Mouse (Mus musculus): ENCODE measurements at regions not wholly inside any gene's neighbourhood (a gene's known extent, or its start where the extent isn't known, plus 50 kb on each side); places are given as distances from the start of the nearest gene placed in this dataset.

DNA sequence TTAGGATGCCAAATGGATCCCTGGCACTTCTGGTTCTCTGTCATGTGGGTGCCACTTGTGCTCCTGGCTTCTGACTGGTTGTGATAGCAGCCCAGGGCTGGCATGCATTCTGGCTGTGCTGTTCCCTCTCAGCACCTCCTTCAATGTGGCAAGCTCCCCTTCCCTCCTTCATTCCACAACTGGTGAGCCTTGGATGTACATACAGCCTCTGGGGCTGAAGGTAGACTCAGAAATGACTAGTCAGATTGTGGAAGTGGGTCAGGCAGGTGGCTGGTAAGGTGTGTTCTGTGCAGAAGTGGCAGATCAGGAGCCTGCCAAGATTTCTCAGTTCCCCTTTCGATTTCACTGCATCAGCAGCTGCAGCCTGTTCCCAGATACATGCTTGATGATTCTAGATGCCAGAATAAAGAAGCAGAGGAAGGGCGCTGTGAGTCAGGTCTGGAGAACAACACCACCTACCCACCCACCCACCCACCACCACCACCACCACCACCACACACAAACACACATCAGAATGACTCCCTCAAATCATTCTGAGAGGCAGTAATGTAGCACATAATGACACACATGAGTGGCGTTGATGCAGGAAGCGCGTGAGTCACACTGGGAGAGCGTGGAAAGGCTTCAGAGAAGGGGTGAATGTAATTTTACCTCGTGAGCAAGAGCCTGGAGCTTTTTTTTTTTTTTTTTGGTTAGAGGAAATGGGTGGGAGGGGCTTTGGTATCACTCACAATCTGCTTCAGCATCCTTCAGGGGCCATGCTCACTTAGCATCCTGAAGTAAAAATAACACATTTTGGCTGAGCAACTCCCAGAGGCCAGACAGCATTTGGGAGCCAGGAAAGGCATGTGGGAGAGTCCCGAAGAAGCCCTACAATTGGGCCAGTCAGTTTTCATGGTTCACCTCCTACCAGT is 104.6 kb upstream of the Eci2 start:
- peak overlapping the region; percentile 92 for H3K27ac ChIP-seq (ENCODE audit: control insufficient read depth, insufficient read depth, low read length)
- H3K36me3 ChIP-seq (ENCODE audit: control insufficient read depth, insufficient read depth, low read length), result no peaks in the 10 kb centered on the region
- H3K4me3 ChIP-seq (ENCODE audit: control insufficient read depth, insufficient read depth, low read length), result no peak overlapping the region
- DNase-seq, result peak; percentile 37
- TF ChIP-seq CTCF (IDR thresholded peaks at IDR 0.05; ENCODE audit: borderline replicate concordance, control insufficient read depth, extremely low read depth, insufficient read depth, low read length, poor library complexity) (no peak), POLR2A (IDR thresholded peaks at IDR 0.05; ENCODE audit: control insufficient read depth, extremely low read depth, insufficient read depth, low read length, poor library complexity) (no peak)
- H3K4me1 ChIP-seq (replicated peaks; ENCODE audit: control insufficient read depth, insufficient read depth, low read length), result peaks cover 23% of the 10 kb centered on the region
- H3K27me3 ChIP-seq (ENCODE audit: control insufficient read depth, insufficient read depth, low read length), result no peaks in the 10 kb centered on the region
- WGBS, result 10% methylated on average over 8 of the region's 8 CpGs

DNA sequence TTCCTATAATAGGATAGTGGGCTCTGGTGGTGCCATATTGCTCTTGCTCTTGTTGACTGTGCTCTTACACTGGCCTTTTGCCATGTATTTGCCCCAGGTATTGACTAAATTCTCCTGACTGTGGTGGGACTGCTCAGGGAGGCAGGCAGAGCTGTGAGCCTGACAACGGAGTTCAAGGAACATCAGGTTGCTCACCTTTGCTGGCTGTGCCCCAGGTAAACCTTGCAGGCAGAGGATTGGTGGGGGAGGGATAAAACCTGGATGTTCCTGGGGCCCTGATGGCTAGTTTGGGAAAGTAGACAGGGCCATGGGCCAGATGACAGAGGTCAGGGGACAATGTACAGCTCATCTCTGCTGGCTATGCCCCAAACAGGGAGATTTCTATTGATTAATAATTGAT is 124.7 kb upstream of the Eci2 start:
- Histone ChIP-seq H3K27ac (ENCODE audit: control insufficient read depth, insufficient read depth, low read length) (no peak overlapping the region), H3K27me3 (ENCODE audit: control insufficient read depth, insufficient read depth, low read length) (no peaks in the 10 kb centered on the region), H3K4me1 (replicated peaks; ENCODE audit: control insufficient read depth, insufficient read depth, low read length) (peaks cover 6% of the 10 kb centered on the region), H3K4me3 (ENCODE audit: control insufficient read depth, insufficient read depth, low read length) (no peak overlapping the region), H3K36me3 (ENCODE audit: control insufficient read depth, insufficient read depth, low read length) (no peaks in the 10 kb centered on the region)
- TF ChIP-seq CTCF (IDR thresholded peaks at IDR 0.05; ENCODE audit: borderline replicate concordance, control insufficient read depth, extremely low read depth, insufficient read depth, low read length, poor library complexity) (no peak), POLR2A (IDR thresholded peaks at IDR 0.05; ENCODE audit: control insufficient read depth, extremely low read depth, insufficient read depth, low read length, poor library complexity) (no peak)
- WGBS, result 94% methylated on average over 1 of the region's 1 CpGs
- no peak for DNase-seq

DNA sequence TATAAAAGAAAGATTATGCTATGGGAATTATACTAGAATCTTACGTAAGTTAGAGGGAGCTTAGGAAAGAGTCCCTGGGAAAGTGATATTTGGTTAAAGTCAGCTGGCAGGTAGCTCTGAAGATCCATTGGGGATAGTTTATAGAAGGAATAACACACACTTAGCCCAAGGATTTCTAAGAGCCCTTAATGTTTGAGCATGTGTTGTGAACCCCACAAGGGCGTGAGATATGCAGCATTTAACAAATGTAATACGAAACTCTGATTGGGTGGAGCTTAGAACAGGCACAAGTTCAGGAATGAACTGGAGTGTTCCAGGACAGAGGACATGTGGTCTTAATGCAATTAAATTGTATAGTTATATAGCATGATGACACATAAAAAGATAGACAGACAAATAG is 132.6 kb upstream of the Eci2 start:
- no peak for TF ChIP-seq POLR2A (IDR thresholded peaks at IDR 0.05; ENCODE audit: control insufficient read depth, extremely low read depth, insufficient read depth, low read length, poor library complexity)
- WGBS, result 96% methylated on average over 3 of the region's 3 CpGs
- DNase-seq, result no peak

DNA sequence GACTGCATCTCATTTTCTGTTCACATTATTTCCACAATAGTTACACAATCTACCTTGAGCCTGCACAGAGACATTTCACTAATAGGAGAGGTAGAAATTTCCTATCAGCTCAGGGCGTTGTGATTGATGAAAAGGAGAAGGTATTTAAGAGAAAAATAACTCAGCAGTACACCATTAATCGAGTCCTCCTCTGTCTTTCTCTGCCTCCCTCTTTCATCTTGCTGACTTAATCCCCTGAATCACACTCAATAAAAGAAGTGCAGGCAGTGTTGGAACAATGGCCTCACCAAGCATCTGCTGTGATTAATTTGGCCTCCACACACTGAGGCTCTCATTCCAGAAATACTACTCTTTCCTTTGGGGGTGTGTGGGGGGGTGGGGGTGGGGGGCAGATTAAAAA is 133.9 kb upstream of the Eci2 start:
- Histone ChIP-seq H3K27ac (ENCODE audit: control insufficient read depth, insufficient read depth, low read length) (no peak overlapping the region), H3K36me3 (ENCODE audit: control insufficient read depth, insufficient read depth, low read length) (no peaks in the 10 kb centered on the region), H3K4me3 (ENCODE audit: control insufficient read depth, insufficient read depth, low read length) (no peak overlapping the region), H3K27me3 (ENCODE audit: control insufficient read depth, insufficient read depth, low read length) (no peaks in the 10 kb centered on the region; the same call in 1 of the 2 replicates), H3K4me1 (replicated peaks; ENCODE audit: control insufficient read depth, insufficient read depth, low read length) (no peaks in the 10 kb centered on the region)
- 80% methylated on average over 2 of the region's 2 CpGs for WGBS
- TF ChIP-seq CTCF (IDR thresholded peaks at IDR 0.05; ENCODE audit: borderline replicate concordance, control insufficient read depth, extremely low read depth, insufficient read depth, low read length, poor library complexity) (no peak), POLR2A (IDR thresholded peaks at IDR 0.05; ENCODE audit: control insufficient read depth, extremely low read depth, insufficient read depth, low read length, poor library complexity) (no peak)
- DNase-seq, result no peak

More for the DNA sequence above, 132.6 kb upstream of the Eci2 start:
- Histone ChIP-seq H3K36me3 (ENCODE audit: control insufficient read depth, insufficient read depth, low read length) (no peaks in the 10 kb centered on the region), H3K27ac (ENCODE audit: control insufficient read depth, insufficient read depth, low read length) (no peak overlapping the region), H3K27me3 (ENCODE audit: control insufficient read depth, insufficient read depth, low read length) (no peaks in the 10 kb centered on the region), H3K4me3 (ENCODE audit: control insufficient read depth, insufficient read depth, low read length) (no peak overlapping the region), H3K4me1 (replicated peaks; ENCODE audit: control insufficient read depth, insufficient read depth, low read length) (peaks cover 4% of the 10 kb centered on the region)

DNA sequence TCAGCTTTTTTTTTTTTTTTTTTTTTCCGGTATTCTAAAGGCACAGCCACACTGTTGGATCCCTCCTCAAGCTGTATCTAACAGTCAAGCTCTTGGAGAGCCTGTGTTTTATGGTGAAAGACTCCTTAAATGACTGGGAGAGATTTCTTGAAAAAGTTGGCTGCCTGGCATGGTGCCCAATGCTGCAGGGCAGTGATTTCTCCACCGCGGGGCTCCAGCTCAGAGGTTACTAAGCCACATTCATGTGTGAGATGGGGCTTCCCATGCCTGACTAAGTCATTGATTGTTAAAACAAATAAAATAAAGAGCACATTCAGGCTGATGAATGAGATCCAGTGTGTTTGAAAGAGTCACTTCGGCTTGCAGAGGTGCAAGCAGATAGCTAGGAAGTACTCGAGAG is 139.2 kb upstream of the Eci2 start:
- 86% methylated on average over 5 of the region's 5 CpGs for WGBS
- Histone ChIP-seq H3K4me1 (replicated peaks; ENCODE audit: control insufficient read depth, insufficient read depth, low read length) (no peaks in the 10 kb centered on the region), H3K27me3 (ENCODE audit: control insufficient read depth, insufficient read depth, low read length) (no peaks in the 10 kb centered on the region; the same call in 1 of the 2 replicates), H3K36me3 (ENCODE audit: control insufficient read depth, insufficient read depth, low read length) (no peaks in the 10 kb centered on the region), H3K27ac (ENCODE audit: control insufficient read depth, insufficient read depth, low read length) (no peak overlapping the region), H3K4me3 (ENCODE audit: control insufficient read depth, insufficient read depth, low read length) (no peak overlapping the region)
- DNase-seq, result no peak
- TF ChIP-seq CTCF (IDR thresholded peaks at IDR 0.05; ENCODE audit: borderline replicate concordance, control insufficient read depth, extremely low read depth, insufficient read depth, low read length, poor library complexity), result no peak
- no peak for TF ChIP-seq POLR2A (IDR thresholded peaks at IDR 0.05; ENCODE audit: control insufficient read depth, extremely low read depth, insufficient read depth, low read length, poor library complexity)

DNA sequence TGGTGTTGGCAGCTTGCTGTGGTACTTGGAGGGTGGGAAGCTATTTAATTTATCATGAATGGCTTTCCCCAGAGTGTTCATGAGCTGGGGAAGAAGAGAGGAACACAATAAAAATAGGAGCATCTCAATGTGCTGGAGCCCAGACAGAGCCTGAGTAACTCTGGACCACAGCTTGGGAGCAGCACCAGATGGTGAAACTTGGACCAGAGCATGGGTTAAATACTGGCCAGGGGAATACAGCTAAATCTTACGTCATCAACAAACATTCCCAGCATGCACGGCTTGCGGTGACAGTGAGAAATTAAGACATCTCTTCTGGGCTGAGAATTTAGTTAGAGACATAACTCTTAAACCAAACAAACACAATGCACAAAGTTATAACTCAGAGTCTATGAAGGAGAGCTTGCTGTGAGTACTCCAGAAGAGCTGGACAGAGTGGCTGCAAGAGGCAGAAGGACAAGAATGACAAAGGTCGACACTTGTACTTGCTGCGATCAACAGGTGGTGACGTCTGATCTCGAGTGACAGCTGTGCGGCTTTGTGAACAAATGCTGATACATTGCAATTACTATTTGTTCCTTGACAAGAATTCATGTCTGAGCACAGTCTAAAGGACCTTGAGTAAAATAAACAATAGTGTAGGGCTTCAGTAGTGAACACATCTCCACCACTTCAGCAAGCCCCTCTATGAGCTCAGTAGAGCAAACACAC is 140.1 kb upstream of the Eci2 start:
- no peaks in the 10 kb centered on the region for H3K36me3 ChIP-seq (ENCODE audit: control insufficient read depth, insufficient read depth, low read length)
- no peaks in the 10 kb centered on the region for H3K4me1 ChIP-seq (replicated peaks; ENCODE audit: control insufficient read depth, insufficient read depth, low read length)
- no peak for TF ChIP-seq POLR2A (IDR thresholded peaks at IDR 0.05; ENCODE audit: control insufficient read depth, extremely low read depth, insufficient read depth, low read length, poor library complexity)
- no peak for TF ChIP-seq CTCF (IDR thresholded peaks at IDR 0.05; ENCODE audit: borderline replicate concordance, control insufficient read depth, extremely low read depth, insufficient read depth, low read length, poor library complexity)
- no peak for DNase-seq
- H3K27ac ChIP-seq (ENCODE audit: control insufficient read depth, insufficient read depth, low read length), result no peak overlapping the region
- H3K4me3 ChIP-seq (ENCODE audit: control insufficient read depth, insufficient read depth, low read length), result no peak overlapping the region
- 96% methylated on average over 8 of the region's 8 CpGs for WGBS
- no peaks in the 10 kb centered on the region; the same call in 1 of the 2 replicates for H3K27me3 ChIP-seq (ENCODE audit: control insufficient read depth, insufficient read depth, low read length)

Data from thymus, adult 2 months (tissue).